Mouse (Mus musculus): Measurements from ENCODE around the gene Ccdc92. TPM values are rescaled to one million over a fixed set of nuclear protein-coding genes. Genes with fewer than 3 reads are reported as not detected.

Gene Ccdc92
- polyA plus RNA-seq (2015; fragmentation: Nextera tagmentation; extraction: Ambion mirVana), result 24.8 and 28.0 TPM in 2 replicates

GRCm38 (mm10) chr5:124862013-124862866, at the start of gene Ccdc92, which contains the start of gene Zfp664:
TSS of gene Ccdc92 (minus strand) at chr5:124862424.
TSS of gene Zfp664 (plus strand) at chr5:124862691.
- Histone ChIP-seq H3K4me3 (replicated peaks) (peak within 1 kb of the TSS; percentile 98), H3K4me1 (replicated peaks) (peaks cover 53% of the 10 kb centered on the region), H3K9ac (replicated peaks) (peak within 1 kb of the TSS; percentile 98), H3K9me3 (no peaks in the 10 kb centered on the region), H3K27me3 (peaks cover 3% of the 10 kb centered on the region; the same call in 1 of the 2 replicates), H3K36me3 (0 out of 2 replicates have a peak, but pooled peaks cover 3% of the 10 kb centered on the region), H3K27ac (peak within 1 kb of the TSS; percentile 97), H3K4me2 (replicated peaks) (peak within 1 kb of the TSS; percentile 87)
- ATAC-seq, result peak; percentile 90
- WGBS, result under 1% methylated on average over 101 of the region's 103 CpGs

- no peak overlapping the region for H3K4me2 ChIP-seq (replicated peaks)
- no peak overlapping the region for H3K4me3 ChIP-seq (replicated peaks)
- WGBS, result 18% methylated on average over 5 of the region's 5 CpGs
- H3K36me3 ChIP-seq, result no peaks in the 10 kb centered on the region
- no peak overlapping the region for H3K9ac ChIP-seq (replicated peaks)
- H3K27ac ChIP-seq, result no peak overlapping the region
- peak; percentile 80 for ATAC-seq
- H3K27me3 ChIP-seq, result no peaks in the 10 kb centered on the region
- no peaks in the 10 kb centered on the region for H3K9me3 ChIP-seq
- H3K4me1 ChIP-seq (replicated peaks), result peaks cover 19% of the 10 kb centered on the region
Observed at GRCm38 (mm10) chr5:124908860-124909259, 46.6 kb upstream of the Ccdc92 start.

GRCm38 (mm10) chr5:124906890-124907289, 44.7 kb upstream of the Ccdc92 start:
- Histone ChIP-seq H3K27ac (no peak overlapping the region), H3K9ac (replicated peaks) (no peak overlapping the region), H3K9me3 (no peaks in the 10 kb centered on the region), H3K36me3 (no peaks in the 10 kb centered on the region), H3K4me3 (replicated peaks) (no peak overlapping the region), H3K4me1 (replicated peaks) (0 out of 2 replicates have a peak, but pooled peaks cover 3% of the 10 kb centered on the region), H3K4me2 (replicated peaks) (no peak overlapping the region), H3K27me3 (no peaks in the 10 kb centered on the region)
- no peak for ATAC-seq
- WGBS, result 85% methylated on average over 13 of the region's 13 CpGs

GRCm38 (mm10) chr5:124903852-124904251, 41.6 kb upstream of the Ccdc92 start:
- no peaks in the 10 kb centered on the region for H3K9me3 ChIP-seq
- 89% methylated on average over 4 of the region's 4 CpGs for WGBS
- no peak overlapping the region for H3K27ac ChIP-seq
- no peaks in the 10 kb centered on the region for H3K36me3 ChIP-seq
- no peak overlapping the region for H3K4me2 ChIP-seq (replicated peaks)
- no peak overlapping the region for H3K9ac ChIP-seq (replicated peaks)
- H3K4me1 ChIP-seq (replicated peaks), result peaks cover 8% of the 10 kb centered on the region; the same call in 1 of the 2 replicates
- no peaks in the 10 kb centered on the region for H3K27me3 ChIP-seq
- no peak overlapping the region for H3K4me3 ChIP-seq (replicated peaks)
- no peak for ATAC-seq

GRCm38 (mm10) chr5:124902195-124902594, 40.0 kb upstream of the Ccdc92 start:
- Histone ChIP-seq H3K4me2 (replicated peaks) (no peak overlapping the region), H3K9me3 (no peaks in the 10 kb centered on the region), H3K27ac (no peak overlapping the region), H3K27me3 (no peaks in the 10 kb centered on the region), H3K4me1 (replicated peaks) (peaks cover 5% of the 10 kb centered on the region; the same call in 1 of the 2 replicates), H3K36me3 (no peaks in the 10 kb centered on the region), H3K9ac (replicated peaks) (no peak overlapping the region), H3K4me3 (replicated peaks) (no peak overlapping the region)
- WGBS, result 85% methylated on average over 10 of the region's 10 CpGs
- no peak for ATAC-seq

- Histone ChIP-seq H3K4me2 (replicated peaks) (no peak overlapping the region), H3K4me1 (replicated peaks) (peaks cover 5% of the 10 kb centered on the region; the same call in 1 of the 2 replicates), H3K4me3 (replicated peaks) (no peak overlapping the region), H3K27me3 (no peaks in the 10 kb centered on the region), H3K9ac (replicated peaks) (no peak overlapping the region), H3K36me3 (no peaks in the 10 kb centered on the region), H3K9me3 (no peaks in the 10 kb centered on the region), H3K27ac (no peak overlapping the region)
- 86% methylated on average over 6 of the region's 6 CpGs for WGBS
- ATAC-seq, result no peak
Observed at GRCm38 (mm10) chr5:124901675-124902074, 39.5 kb upstream of the Ccdc92 start.

- no peak for ATAC-seq
- Histone ChIP-seq H3K27ac (no peak overlapping the region), H3K36me3 (no peaks in the 10 kb centered on the region), H3K4me3 (replicated peaks) (no peak overlapping the region), H3K9me3 (no peaks in the 10 kb centered on the region), H3K4me1 (replicated peaks) (peaks cover 7% of the 10 kb centered on the region; the same call in 1 of the 2 replicates), H3K9ac (replicated peaks) (no peak overlapping the region), H3K27me3 (no peaks in the 10 kb centered on the region), H3K4me2 (replicated peaks) (no peak overlapping the region)
- WGBS, result 72% methylated on average over 19 of the region's 19 CpGs
Observed at GRCm38 (mm10) chr5:124900738-124901490, 38.7 kb upstream of the Ccdc92 start.

- no peak overlapping the region for H3K4me3 ChIP-seq (replicated peaks)
Observed at GRCm38 (mm10) chr5:124899945-124900631, 37.9 kb upstream of the Ccdc92 start.

GRCm38 (mm10) chr5:124896135-124896534, 33.9 kb upstream of the Ccdc92 start:
- Histone ChIP-seq H3K4me3 (replicated peaks) (no peak overlapping the region), H3K27me3 (no peaks in the 10 kb centered on the region), H3K4me1 (replicated peaks) (peaks cover 17% of the 10 kb centered on the region; the same call in 1 of the 2 replicates), H3K9ac (replicated peaks) (no peak overlapping the region), H3K27ac (no peak overlapping the region), H3K36me3 (no peaks in the 10 kb centered on the region; the same call in 1 of the 2 replicates), H3K4me2 (replicated peaks) (no peak overlapping the region), H3K9me3 (no peaks in the 10 kb centered on the region)
- ATAC-seq, result no peak
- 42% methylated on average over 7 of the region's 8 CpGs for WGBS

More at GRCm38 (mm10) chr5:124899945-124900631, 37.9 kb upstream of the Ccdc92 start:
- no peak overlapping the region for H3K9ac ChIP-seq (replicated peaks)
- 35% methylated on average over 20 of the region's 20 CpGs for WGBS
- H3K4me2 ChIP-seq (replicated peaks), result peak overlapping the region; percentile 38
- H3K27ac ChIP-seq, result no peak overlapping the region
- peak; percentile 69 for ATAC-seq
- no peaks in the 10 kb centered on the region for H3K36me3 ChIP-seq
- H3K9me3 ChIP-seq, result no peaks in the 10 kb centered on the region
- no peaks in the 10 kb centered on the region for H3K27me3 ChIP-seq
- peaks cover 9% of the 10 kb centered on the region; the same call in 1 of the 2 replicates for H3K4me1 ChIP-seq (replicated peaks)

GRCm38 (mm10) chr5:124891921-124892370, 29.7 kb upstream of the Ccdc92 start:
- Histone ChIP-seq H3K27me3 (no peaks in the 10 kb centered on the region), H3K4me2 (replicated peaks) (no peak overlapping the region), H3K36me3 (peaks cover 30% of the 10 kb centered on the region), H3K9ac (replicated peaks) (no peak overlapping the region), H3K9me3 (no peaks in the 10 kb centered on the region), H3K27ac (0 out of 2 replicates have a peak overlapping the region, but pooled peaks have one; percentile 12), H3K4me1 (replicated peaks) (peaks cover 20% of the 10 kb centered on the region), H3K4me3 (replicated peaks) (no peak overlapping the region)
- WGBS, result 73% methylated on average over 3 of the region's 3 CpGs
- no peak for ATAC-seq

GRCm38 (mm10) chr5:124888661-124889060, 26.4 kb upstream of the Ccdc92 start:
- H3K36me3 ChIP-seq, result peaks cover 59% of the 10 kb centered on the region
- 97% methylated on average over 8 of the region's 8 CpGs for WGBS
- no peak overlapping the region for H3K9ac ChIP-seq (replicated peaks)

More at GRCm38 (mm10) chr5:124888661-124889060, 26.4 kb upstream of the Ccdc92 start:
- ATAC-seq, result no peak
- Histone ChIP-seq H3K4me1 (replicated peaks) (peaks cover 16% of the 10 kb centered on the region), H3K4me3 (replicated peaks) (no peak overlapping the region), H3K9me3 (no peaks in the 10 kb centered on the region), H3K27me3 (no peaks in the 10 kb centered on the region), H3K4me2 (replicated peaks) (no peak overlapping the region), H3K27ac (no peak overlapping the region)

Measured in midbrain, embryonic 13.5 days (tissue).